Comparison of ENCODE assay signal across 11 mouse cellular contexts in the genomic region with DNA sequence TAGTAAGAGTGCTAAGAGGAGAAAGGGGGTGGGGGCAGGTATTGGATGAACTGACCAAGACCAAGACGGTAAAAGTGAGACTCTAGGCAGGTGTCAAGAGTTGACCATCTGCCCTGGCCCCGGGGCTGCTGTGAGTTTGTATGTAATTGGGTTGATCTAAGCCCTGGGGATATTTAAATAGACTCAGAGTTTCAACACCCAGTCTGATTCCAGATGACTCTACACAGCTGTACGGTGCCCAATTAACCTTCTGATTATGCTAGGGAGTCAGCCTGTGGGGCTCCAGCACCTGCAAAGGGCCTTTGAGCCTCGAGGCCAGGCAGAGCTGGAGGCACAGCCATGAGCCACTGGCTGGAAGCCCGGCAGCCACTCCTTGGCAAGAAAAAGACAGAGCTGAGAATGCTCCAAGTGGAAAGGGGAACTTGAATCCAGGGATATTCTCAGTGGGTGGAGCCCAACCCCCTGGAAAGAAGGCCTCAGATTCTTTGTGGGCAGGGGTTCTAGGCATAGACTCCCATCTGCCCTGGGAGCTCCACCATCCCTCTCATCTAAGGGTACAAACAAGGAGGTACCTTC.
DNase-seq lines count a peak whose midpoint lies in the region; ATAC-seq and TF ChIP-seq lines count a peak whose summit lies in the region.
"Had no signal": no experiment of that assay in that cellular context is flagged by ENCODE, and none has a peak within 500 bp of the region (broad histone marks: within the 10 kb centered on the region; RNA-seq: fewer than 3 reads in every experiment).

No protein-coding gene starts in this region.

- 43% methylated on average over 5 of the region's 5 CpGs for WGBS in lung, embryonic 14.5 days
- WGBS in embryonic facial prominence, embryonic 10.5 days = 39% methylated on average over 5 of the region's 5 CpGs
- WGBS in limb, embryonic 15.5 days = 22% methylated on average over 5 of the region's 5 CpGs

- TF ChIP-seq CTCF in lung, embryonic 14.5 days (IDR thresholded peaks at IDR 0.05; ENCODE audit: low read depth) = no peak

- H3K27ac ChIP-seq in lung, embryonic 14.5 days (ENCODE audit: low read depth) = no peak overlapping the region
- H3K27ac ChIP-seq in embryonic facial prominence, embryonic 10.5 days (replicated peaks) = no peak overlapping the region
- H3K27ac ChIP-seq in limb, embryonic 15.5 days = no peak overlapping the region
- H3K27ac ChIP-seq: hindbrain, embryonic 15.5 days; stomach, embryonic 15.5 days had no signal

- H3K9me3 ChIP-seq in lung, embryonic 14.5 days (ENCODE audit: low read depth, low read length) = no peaks in the 10 kb centered on the region
- no peaks in the 10 kb centered on the region for H3K9me3 ChIP-seq in embryonic facial prominence, embryonic 10.5 days
- H3K9me3 ChIP-seq in limb, embryonic 15.5 days = no peaks in the 10 kb centered on the region
- H3K9me3 ChIP-seq: hindbrain, embryonic 15.5 days; stomach, embryonic 15.5 days had no signal

- DNase-seq in frontal cortex, postnatal 25 days (ENCODE audit: low spot score in 2 of 2) = no peak
- peak; percentile 61 for DNase-seq in lung, embryonic 14.5 days
- DNase-seq in lung, postnatal 25 days (ENCODE audit: low spot score) = no peak
- DNase-seq in embryonic facial prominence, embryonic 10.5 days (ENCODE audit: low spot score) = peak; percentile 34
- DNase-seq in kidney, postnatal 4 days = no peak
- DNase-seq in ovary, postnatal 10 days (ENCODE audit: low spot score) = no peak
- DNase-seq: kidney, postnatal 14 days had no signal

- no peak overlapping the region for H3K9ac ChIP-seq in lung, embryonic 14.5 days
- H3K9ac ChIP-seq in limb, embryonic 15.5 days = no peak overlapping the region
- H3K9ac ChIP-seq: hindbrain, embryonic 15.5 days; stomach, embryonic 15.5 days had no signal

- no peak overlapping the region for H3K4me2 ChIP-seq in lung, embryonic 14.5 days
- H3K4me2 ChIP-seq in limb, embryonic 15.5 days = no peak overlapping the region
- H3K4me2 ChIP-seq: hindbrain, embryonic 15.5 days; stomach, embryonic 15.5 days had no signal

- H3K4me3 ChIP-seq in lung, embryonic 14.5 days (ENCODE audit: low read depth, low read length) = no peak overlapping the region
- H3K4me3 ChIP-seq in embryonic facial prominence, embryonic 10.5 days = no peak overlapping the region
- H3K4me3 ChIP-seq in limb, embryonic 15.5 days = no peak overlapping the region
- H3K4me3 ChIP-seq: hindbrain, embryonic 15.5 days; stomach, embryonic 15.5 days had no signal

- H3K36me3 ChIP-seq in lung, embryonic 14.5 days (ENCODE audit: insufficient read depth) = no peaks in the 10 kb centered on the region
- no peaks in the 10 kb centered on the region for H3K36me3 ChIP-seq in embryonic facial prominence, embryonic 10.5 days (replicated peaks)
- H3K36me3 ChIP-seq in limb, embryonic 15.5 days = no peaks in the 10 kb centered on the region
- H3K36me3 ChIP-seq: hindbrain, embryonic 15.5 days; stomach, embryonic 15.5 days had no signal

- peaks cover 8% of the 10 kb centered on the region; the same call in 1 of the 2 replicates for H3K4me1 ChIP-seq in lung, embryonic 14.5 days (ENCODE audit: insufficient read depth)
- H3K4me1 ChIP-seq in embryonic facial prominence, embryonic 10.5 days = peaks cover 42% of the 10 kb centered on the region
- peaks cover 44% of the 10 kb centered on the region for H3K4me1 ChIP-seq in limb, embryonic 15.5 days

- 0 out of 2 replicates have a peak, but pooled peaks cover 2% of the 10 kb centered on the region for H3K27me3 ChIP-seq in lung, embryonic 14.5 days (ENCODE audit: insufficient read depth, low read length)
- H3K27me3 ChIP-seq in embryonic facial prominence, embryonic 10.5 days (replicated peaks; ENCODE audit: low read depth, poor library complexity, severe bottlenecking) = peaks cover 95% of the 10 kb centered on the region
- H3K27me3 ChIP-seq in limb, embryonic 15.5 days = peaks cover 15% of the 10 kb centered on the region
- H3K27me3 ChIP-seq: stomach, embryonic 15.5 days had no signal

- peak; percentile 44; the same call in 1 of the 2 replicates for ATAC-seq in frontal cortex, adult (ENCODE audit: low TSS enrichment)
- no peak for ATAC-seq in lung, embryonic 14.5 days (ENCODE audit: insufficient read depth)
- ATAC-seq in limb, embryonic 15.5 days (ENCODE audit: insufficient number of reproducible peaks, low FRiP score, low TSS enrichment, low read depth) = peak; percentile 52; the same call in 1 of the 2 replicates

Comparison
In these comparisons a context has a peak if more than half of its experiments do, and no peak if none do; other contexts are left out.
1. DNase-seq: peak in lung, embryonic 14.5 days (single experiment) and embryonic facial prominence, embryonic 10.5 days (single experiment); none in frontal cortex, postnatal 25 days (0 of 2), lung, postnatal 25 days (single experiment), kidney, postnatal 4 days (0 of 2) and ovary, postnatal 10 days (single experiment).